Mouse (Mus musculus) heart, embryonic 16.5 days (tissue): ENCODE data around the gene Atf7ip2. TPM values are rescaled to one million over a fixed set of nuclear protein-coding genes. Genes with fewer than 3 reads are reported as not detected.
"Not testable (repeated sequence)": the region's sequence is repeated elsewhere in the genome, so short reads cannot be mapped to it uniquely, and the experiment has no call there.

ENCODE experiments used
- ATAC-seq: fragments of 200-750 bp; cut with Nextera tagmentation; replicated peaks from 2 replicates; pipeline ENCODE4 v1.8.0; 2017; ENCODE audit warnings: moderate number of reproducible peaks; ENCODE audit not compliant: insufficient read depth, low FRiP score; ENCODE audit errors: extremely low read depth
- H3K27ac ChIP-seq: fragments of 300-500 bp; sonication (generic); 2 replicates; pipeline ENCODE4 v1.5.1; 2014; ENCODE audit warnings: mild to moderate bottlenecking, low read length, control low read depth, moderate library complexity
- H3K27me3 ChIP-seq: fragments of 300-500 bp; sonication (generic); 2 replicates; pipeline ENCODE4 v1.6.1; 2014; ENCODE audit warnings: low read length, mixed read lengths; ENCODE audit not compliant: control insufficient read depth, insufficient read depth
- H3K36me3 ChIP-seq: fragments of 300-500 bp; sonication (generic); 2 replicates; pipeline ENCODE4 v1.6.1; 2014; ENCODE audit not compliant: control insufficient read depth, insufficient read depth
- H3K4me1 ChIP-seq: fragments of 300-500 bp; sonication (generic); 2 replicates; pipeline ENCODE4 v1.6.1; 2014; ENCODE audit warnings: low read length, mixed read lengths; ENCODE audit not compliant: control insufficient read depth, insufficient read depth
- H3K4me2 ChIP-seq: fragments of 300-500 bp; sonication (generic); 2 replicates; pipeline ENCODE4 v1.6.1; 2014; ENCODE audit warnings: low read depth, mild to moderate bottlenecking, control low read depth, low read length
- H3K4me3 ChIP-seq: fragments of 300-500 bp; sonication (generic); 2 replicates; pipeline ENCODE4 v1.5.1; 2014; ENCODE audit warnings: mild to moderate bottlenecking, control low read depth, low read length
- H3K9ac ChIP-seq: fragments of 300-500 bp; sonication (generic); 2 replicates; pipeline ENCODE4 v1.6.1; 2014; ENCODE audit warnings: low read length, control low read depth
- H3K9me3 ChIP-seq: fragments of 300-500 bp; sonication (generic); replicated peaks from 2 replicates; pipeline ENCODE4 v1.6.1; 2016; ENCODE audit warnings: low read length; ENCODE audit not compliant: control insufficient read depth
- WGBS: fragments of 180-500 bp; shearing (Covaris S2); extraction: QIAGEN DNeasy Blood & Tissue Kit; methylation state at CpG from one replicate; pipeline ENCODE4 v1.1.7; 2014; 5-methylcytosine and 5-hydroxymethylcytosine counted together
- polyA plus RNA-seq: library from polyadenylated mRNA; unstranded; fragments of >200 nt; fragmentation: Nextera tagmentation; extraction: Ambion mirVana; gene quantifications from 2 replicates; pipeline ENCODE4 v1.2.1, GENCODE M21; 2015

Atf7ip2 gene
- polyA plus RNA-seq, 1 experiment from 2014 or later, result 0.26 TPM

DNA sequence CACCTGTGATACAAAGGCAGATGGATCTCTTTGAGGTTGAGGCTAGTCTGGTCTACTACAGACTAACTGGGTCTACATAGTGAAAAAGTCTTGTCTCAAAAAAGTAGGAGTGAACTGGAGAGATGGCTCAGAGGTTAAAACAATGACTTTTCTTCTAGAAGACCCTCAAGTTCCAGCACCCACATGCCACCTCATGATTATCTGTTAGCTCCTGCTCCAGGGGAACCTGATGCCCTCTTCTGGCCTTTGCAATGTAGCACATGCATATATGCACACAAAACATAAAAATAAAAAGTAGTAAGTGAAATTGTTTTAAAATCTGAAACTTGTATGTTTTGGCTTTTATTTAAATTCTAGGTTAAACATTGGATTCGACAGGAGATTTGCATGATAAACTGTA lies 16.3 kb downstream of the Atf7ip2 start:
- 58% methylated on average over 1 of the region's 1 CpGs for WGBS
- H3K4me1 ChIP-seq, result no peaks in the 10 kb centered on the region
- H3K4me3 ChIP-seq, result no peak overlapping the region
- no peak overlapping the region for H3K4me2 ChIP-seq
- H3K27me3 ChIP-seq, result no peaks in the 10 kb centered on the region
- no peak overlapping the region for H3K9ac ChIP-seq
- no peaks in the 10 kb centered on the region for H3K36me3 ChIP-seq
- no peaks in the 10 kb centered on the region for H3K9me3 ChIP-seq
- ATAC-seq, result no peak
- no peak overlapping the region for H3K27ac ChIP-seq

DNA sequence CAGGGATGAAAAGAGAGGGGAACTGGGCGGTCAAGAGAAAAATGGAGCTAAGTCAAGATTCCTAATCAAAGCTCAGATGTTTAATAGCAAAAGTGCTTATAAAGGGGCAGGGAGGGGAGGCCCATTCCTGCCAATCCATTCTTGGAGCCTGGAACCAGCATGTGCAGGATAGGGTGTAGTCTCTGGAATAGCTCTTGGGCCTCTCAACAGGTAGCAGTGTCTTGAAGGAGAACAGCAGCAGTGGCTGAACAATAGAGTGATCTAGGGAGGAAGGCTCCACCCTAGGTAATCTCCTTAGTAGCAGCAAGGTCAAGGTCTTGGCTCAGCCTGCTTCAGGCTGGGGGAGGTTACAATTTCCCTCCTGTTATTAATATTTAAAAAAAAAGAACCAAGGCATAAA lies 23.9 kb downstream of the Atf7ip2 start:
- WGBS, result 88% methylated on average over 1 of the region's 1 CpGs
- not testable (repeated sequence) for ATAC-seq, H3K4me3 ChIP-seq, H3K36me3 ChIP-seq, H3K9ac ChIP-seq, H3K4me2 ChIP-seq, H3K9me3 ChIP-seq, H3K4me1 ChIP-seq, H3K27ac ChIP-seq, H3K27me3 ChIP-seq

DNA sequence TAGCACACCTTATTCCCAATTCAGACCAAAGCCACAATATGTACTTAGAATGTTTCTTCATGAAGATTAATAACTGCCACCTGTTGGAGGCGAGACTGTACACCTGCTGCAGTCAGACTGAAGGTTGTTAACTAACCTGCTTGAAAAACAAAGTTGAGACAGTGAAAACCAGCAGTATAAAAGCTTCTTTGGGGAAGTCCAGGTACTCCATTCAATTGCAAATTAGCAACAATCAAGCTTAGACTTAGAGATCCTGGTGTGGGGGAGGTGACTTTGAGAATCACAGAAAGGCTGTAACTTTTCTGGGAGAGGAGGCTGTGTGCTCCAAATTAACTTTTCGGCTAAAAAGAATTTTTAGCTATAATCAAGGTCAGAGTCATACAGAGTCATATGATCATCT lies 24.5 kb downstream of the Atf7ip2 start:
- H3K9me3 ChIP-seq, H3K36me3 ChIP-seq, H3K4me1 ChIP-seq, H3K4me3 ChIP-seq, ATAC-seq, H3K27me3 ChIP-seq, H3K27ac ChIP-seq, H3K9ac ChIP-seq, H3K4me2 ChIP-seq: not testable (repeated sequence)
- WGBS, result 73% methylated on average over 2 of the region's 2 CpGs

DNA sequence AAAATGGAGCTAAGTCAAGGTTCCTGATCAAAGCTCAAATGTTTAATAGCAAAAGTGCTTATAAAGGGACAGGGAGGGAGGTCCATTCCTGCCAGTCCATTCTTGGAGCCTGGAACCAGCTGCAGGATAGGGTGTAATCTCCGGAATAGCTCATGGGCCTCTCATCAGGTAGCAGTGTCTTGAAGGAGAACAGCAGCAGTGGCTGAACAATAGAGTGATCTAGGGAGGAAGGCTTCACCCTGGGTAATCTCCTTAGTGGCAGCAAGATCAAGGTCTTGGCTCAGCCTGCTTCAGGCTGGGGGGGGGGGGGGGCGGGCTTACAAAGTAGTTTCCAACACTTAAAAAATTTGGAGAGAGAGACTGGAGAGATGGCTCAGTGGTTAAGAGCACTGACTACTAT lies 34.8 kb downstream of the Atf7ip2 start:
- no peak for ATAC-seq
- Histone ChIP-seq H3K4me1 (no peaks in the 10 kb centered on the region), H3K27ac (no peak overlapping the region), H3K27me3 (no peaks in the 10 kb centered on the region), H3K4me2 (no peak overlapping the region), H3K9ac (no peak overlapping the region), H3K36me3 (no peaks in the 10 kb centered on the region), H3K9me3 (no peaks in the 10 kb centered on the region), H3K4me3 (no peak overlapping the region)
- WGBS, result 46% methylated on average over 1 of the region's 2 CpGs

DNA sequence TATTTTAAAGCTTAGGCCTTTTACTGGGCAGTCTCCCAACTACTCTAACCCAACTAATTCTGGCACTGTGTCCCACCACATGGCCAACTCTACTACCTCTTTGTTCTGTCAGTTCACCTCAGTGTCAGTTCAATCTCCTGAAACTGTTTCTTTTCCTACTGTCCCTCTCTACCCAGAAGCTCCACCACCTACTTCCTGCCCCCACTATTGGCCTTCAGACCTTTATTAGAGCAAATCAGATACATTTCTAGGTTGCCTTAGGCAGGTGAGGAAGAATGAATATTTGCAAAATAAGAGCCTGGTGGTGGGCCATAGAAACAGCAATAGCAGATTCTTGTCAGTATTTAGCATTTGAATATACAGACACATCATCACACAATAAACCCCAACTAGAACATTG lies 44.1 kb downstream of the Atf7ip2 start:
- H3K27me3 ChIP-seq, result no peaks in the 10 kb centered on the region
- ATAC-seq, result no peak

DNA sequence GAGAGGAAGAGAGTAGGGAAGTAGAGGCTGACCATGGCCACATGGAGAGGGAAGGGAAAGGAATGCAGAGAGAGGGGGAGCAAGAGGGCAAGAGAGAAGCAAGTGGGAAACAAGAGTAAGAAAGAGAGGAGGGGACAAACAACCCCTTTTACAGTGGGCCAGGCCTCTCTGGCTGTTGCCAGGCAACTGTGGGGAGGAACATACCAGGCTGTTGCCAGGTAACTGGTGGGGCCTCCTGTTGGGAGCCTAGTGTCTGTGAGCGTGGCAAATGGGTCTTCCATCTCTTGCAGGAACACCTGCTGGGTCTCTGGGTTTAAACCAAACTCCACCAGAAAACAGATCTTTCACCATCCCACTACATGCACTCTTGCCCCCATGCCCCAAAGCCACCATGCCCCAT lies 61.5 kb downstream of the Atf7ip2 start:
- no peak for ATAC-seq
- Histone ChIP-seq H3K36me3 (no peaks in the 10 kb centered on the region), H3K9ac (no peak overlapping the region), H3K4me3 (no peak overlapping the region), H3K4me2 (no peak overlapping the region), H3K4me1 (no peaks in the 10 kb centered on the region), H3K27me3 (no peaks in the 10 kb centered on the region), H3K9me3 (no peaks in the 10 kb centered on the region; the same call in 1 of the 2 replicates), H3K27ac (no peak overlapping the region)
- WGBS, result 41% methylated on average over 1 of the region's 1 CpGs

More for the DNA sequence above, 44.1 kb downstream of the Atf7ip2 start:
- H3K4me2 ChIP-seq, result no peak overlapping the region
- no peak overlapping the region for H3K4me3 ChIP-seq
- H3K4me1 ChIP-seq, result no peaks in the 10 kb centered on the region
- H3K27ac ChIP-seq, result no peak overlapping the region
- no peaks in the 10 kb centered on the region for H3K36me3 ChIP-seq
- no peaks in the 10 kb centered on the region for H3K9me3 ChIP-seq
- no peak overlapping the region for H3K9ac ChIP-seq

DNA sequence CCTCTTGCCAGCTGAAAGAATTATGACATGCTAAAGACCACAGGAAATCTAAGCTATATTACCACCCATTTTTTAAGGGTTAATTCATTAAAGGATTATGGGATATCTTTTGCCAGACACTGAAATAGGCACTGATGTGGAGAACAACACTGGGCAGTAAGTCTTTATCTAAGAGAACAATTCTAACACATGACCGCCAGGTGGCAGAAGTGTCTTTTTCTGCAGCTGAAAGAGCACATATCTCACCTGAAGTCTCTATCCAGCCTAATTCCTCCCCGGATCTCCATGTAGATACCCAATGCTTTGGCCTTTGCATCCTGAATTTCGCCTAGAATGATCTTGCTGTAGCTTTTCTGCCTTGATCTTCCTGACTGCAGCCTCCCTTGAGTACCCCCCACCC lies 79.7 kb downstream of the Atf7ip2 start:
- H3K36me3 ChIP-seq, result no peaks in the 10 kb centered on the region
- no peaks in the 10 kb centered on the region for H3K27me3 ChIP-seq
- no peak overlapping the region for H3K4me2 ChIP-seq
- no peak overlapping the region for H3K9ac ChIP-seq
- no peaks in the 10 kb centered on the region for H3K4me1 ChIP-seq
- ATAC-seq, result no peak
- peaks cover 5% of the 10 kb centered on the region; the same call in 1 of the 2 replicates for H3K9me3 ChIP-seq
- H3K27ac ChIP-seq, result no peak overlapping the region
- 21% methylated on average over 3 of the region's 3 CpGs for WGBS
- H3K4me3 ChIP-seq, result no peak overlapping the region

DNA sequence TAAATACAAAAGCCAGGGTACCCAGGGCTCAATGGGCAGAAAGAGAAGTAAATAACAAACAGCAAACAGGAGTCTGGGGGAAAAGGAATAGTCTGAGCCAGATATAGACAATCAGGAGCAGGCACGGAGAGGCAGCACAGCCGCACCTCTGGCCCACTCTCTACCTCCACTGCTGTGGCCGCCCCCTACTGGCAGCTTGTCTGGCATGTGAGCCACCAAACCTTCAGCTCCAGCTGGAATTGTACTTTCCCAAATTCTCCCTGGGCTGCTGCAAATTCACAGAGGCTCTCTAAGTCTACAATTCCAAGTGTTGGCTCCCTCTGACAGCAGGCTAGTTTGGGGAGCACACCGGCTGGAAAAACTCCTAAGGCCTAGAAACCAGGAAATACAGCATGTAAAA lies 82.0 kb downstream of the Atf7ip2 start:
- ATAC-seq, result no peak
- no peak overlapping the region for H3K4me3 ChIP-seq
- H3K9ac ChIP-seq, result no peak overlapping the region
- no peak overlapping the region for H3K4me2 ChIP-seq
- no peaks in the 10 kb centered on the region for H3K4me1 ChIP-seq
- H3K9me3 ChIP-seq, result peaks cover 5% of the 10 kb centered on the region; the same call in 1 of the 2 replicates
- no peaks in the 10 kb centered on the region for H3K27me3 ChIP-seq
- 65% methylated on average over 4 of the region's 4 CpGs for WGBS
- no peaks in the 10 kb centered on the region for H3K36me3 ChIP-seq
- H3K27ac ChIP-seq, result no peak overlapping the region

DNA sequence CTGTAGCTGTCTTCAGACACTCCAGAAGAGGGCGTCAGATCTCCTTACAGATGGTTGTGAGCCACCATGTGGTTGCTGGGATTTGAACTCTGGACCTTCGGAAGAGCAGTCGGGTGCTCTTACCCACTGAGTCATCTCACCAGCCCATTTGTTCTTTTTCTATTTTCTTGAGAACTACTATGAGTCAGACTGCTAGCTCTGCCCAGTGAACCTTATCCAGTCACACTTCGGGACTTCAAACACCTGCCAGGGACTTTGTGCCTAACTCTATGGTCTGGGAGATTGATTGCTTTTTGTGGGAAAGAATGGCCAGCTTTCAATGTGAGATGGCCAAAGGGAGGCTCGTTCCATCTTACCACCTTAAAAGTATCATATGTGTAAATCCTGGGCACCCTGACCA lies 84.3 kb downstream of the Atf7ip2 start:
- H3K9me3 ChIP-seq, H3K4me3 ChIP-seq, ATAC-seq, H3K9ac ChIP-seq, H3K4me1 ChIP-seq, H3K4me2 ChIP-seq, H3K36me3 ChIP-seq, H3K27me3 ChIP-seq, H3K27ac ChIP-seq: not testable (repeated sequence)
- 81% methylated on average over 5 of the region's 5 CpGs for WGBS
